Mouse (Mus musculus) Patski (cell line): ENCODE measurements around the gene Zfp688. TPM values are rescaled to one million over a fixed set of nuclear protein-coding genes. Genes with fewer than 3 reads are reported as not detected.

Source experiments
- ATAC-seq: fragments of 100-300 bp; one replicate; pipeline ENCODE4 v1.8.0; 2021
- CTCF ChIA-PET: fragments of 350-600 bp; sonication (Branson Sonifier 250); formaldehyde crosslinking; loops from one replicate; lab custom pipeline; 2022; ENCODE audit warnings: inconsistent platforms; lab: Charles Lee
- POLR2A ChIA-PET: fragments of 350-600 bp; sonication (Branson Sonifier 250); formaldehyde crosslinking; loops from one replicate; lab custom pipeline; 2022; ENCODE audit warnings: antibody characterized with exemption, inconsistent platforms; lab: Charles Lee
- DNase-seq: peaks from one replicate; pipeline ENCODE4 v3.0.0-alpha.2; 2011; ENCODE audit warnings: low read depth, low spot score
- H3K27me3 ChIP-seq: fragments of 371-371 bp; one replicate; pipeline ENCODE4 v1.5.1; 2021
- CTCF ChIP-seq: fragments of 100-300 bp; IDR thresholded peaks from one replicate; pipeline ENCODE4 v1.5.1; 2021
- in situ Hi-C: fragments of 300-500 bp; cut with MboI; formaldehyde crosslinking; loops from 3 replicates; pipeline ENCODE4 v1.11.1; 2018; ENCODE audit warnings: low pct_unique_long_range_greater_than_20kb, mixed read lengths
- polyA plus RNA-seq: library from polyadenylated mRNA; unstranded; gene quantifications from one replicate; pipeline ENCODE4 v1.2.3, GENCODE M21; 2021

The Zfp688 gene
- polyA plus RNA-seq, 1 experiment from 2014 or later: 20.6 TPM

DNA sequence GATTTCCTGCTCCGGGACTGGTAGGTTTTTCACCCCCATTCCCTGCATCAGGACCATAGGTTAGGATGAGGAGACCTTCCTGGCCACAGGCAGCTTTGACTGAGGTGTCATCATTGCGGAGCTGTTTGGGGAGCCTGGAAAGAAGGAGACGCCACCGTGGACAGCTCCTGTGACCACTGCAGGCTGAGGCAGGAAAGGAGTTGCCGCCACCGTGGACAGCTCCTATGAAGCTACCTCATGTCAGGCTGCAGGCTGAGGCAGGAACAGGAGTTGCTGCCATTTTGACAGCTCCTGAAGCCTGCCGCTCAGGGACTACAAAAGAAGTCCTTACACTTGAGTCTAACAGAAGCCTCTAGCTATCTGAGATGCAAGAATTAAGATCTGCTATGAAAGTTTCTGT lies 33.0 kb upstream of the Zfp688 start:
- CTCF ChIA-PET: no interaction called here
- no peak for DNase-seq
- POLR2A ChIA-PET: no interaction called here

DNA sequence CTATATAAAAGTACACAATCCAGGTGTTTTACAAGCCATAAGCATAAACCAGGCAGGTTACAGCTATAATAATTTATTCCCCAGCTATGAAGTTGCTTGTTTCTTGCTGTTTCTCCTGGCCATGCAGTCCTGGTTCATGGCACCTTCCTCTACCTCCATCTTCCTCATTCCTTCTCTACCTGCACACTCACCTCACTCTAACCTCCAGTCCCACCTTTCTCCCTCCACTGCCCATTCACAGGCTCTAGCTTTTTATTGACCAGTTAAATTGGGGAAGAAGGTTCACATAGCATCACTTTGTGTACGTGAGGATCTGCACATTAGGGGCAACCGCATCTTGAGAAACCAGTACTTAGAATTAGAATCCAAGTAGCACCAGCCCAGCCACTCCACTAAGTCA lies 31.2 kb upstream of the Zfp688 start:
- no peak for ATAC-seq
- ChIA-PET CTCF (no interaction called here), POLR2A (interaction anchor here (1.5 kb wide), 1 partner anchor 14 kb away, joined by 4 read pairs; no protein-coding TSS in a partner anchor)
- no peak for DNase-seq
- TF ChIP-seq CTCF: no peak
- in situ Hi-C loops: no loop called here
- H3K27me3 ChIP-seq: no peaks in the 10 kb centered on the region

More for the DNA sequence above, 33.0 kb upstream of the Zfp688 start:
- no peak for TF ChIP-seq CTCF
- in situ Hi-C loops: no loop called here
- no peaks in the 10 kb centered on the region for H3K27me3 ChIP-seq
- no peak for ATAC-seq

DNA sequence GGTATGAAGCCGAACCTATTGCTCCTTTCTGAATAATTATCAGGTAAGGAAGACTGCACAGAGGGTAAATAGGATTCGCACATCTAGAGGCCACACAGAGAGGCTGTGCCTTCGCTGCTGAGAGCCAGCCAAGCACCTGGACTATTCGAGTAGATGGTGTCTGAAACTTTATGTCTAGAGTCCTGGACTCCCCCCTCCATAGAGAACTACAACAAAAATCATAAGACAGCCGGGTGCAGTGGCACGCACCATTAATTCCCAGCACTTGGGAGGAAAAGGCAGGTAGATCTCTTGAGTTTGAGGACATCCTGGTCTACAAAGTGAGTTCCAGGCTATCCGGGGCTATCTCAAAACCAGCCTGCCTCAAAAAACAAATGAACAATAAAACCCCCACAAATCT lies 28.1 kb upstream of the Zfp688 start:
- CTCF ChIA-PET: no interaction called here

DNA sequence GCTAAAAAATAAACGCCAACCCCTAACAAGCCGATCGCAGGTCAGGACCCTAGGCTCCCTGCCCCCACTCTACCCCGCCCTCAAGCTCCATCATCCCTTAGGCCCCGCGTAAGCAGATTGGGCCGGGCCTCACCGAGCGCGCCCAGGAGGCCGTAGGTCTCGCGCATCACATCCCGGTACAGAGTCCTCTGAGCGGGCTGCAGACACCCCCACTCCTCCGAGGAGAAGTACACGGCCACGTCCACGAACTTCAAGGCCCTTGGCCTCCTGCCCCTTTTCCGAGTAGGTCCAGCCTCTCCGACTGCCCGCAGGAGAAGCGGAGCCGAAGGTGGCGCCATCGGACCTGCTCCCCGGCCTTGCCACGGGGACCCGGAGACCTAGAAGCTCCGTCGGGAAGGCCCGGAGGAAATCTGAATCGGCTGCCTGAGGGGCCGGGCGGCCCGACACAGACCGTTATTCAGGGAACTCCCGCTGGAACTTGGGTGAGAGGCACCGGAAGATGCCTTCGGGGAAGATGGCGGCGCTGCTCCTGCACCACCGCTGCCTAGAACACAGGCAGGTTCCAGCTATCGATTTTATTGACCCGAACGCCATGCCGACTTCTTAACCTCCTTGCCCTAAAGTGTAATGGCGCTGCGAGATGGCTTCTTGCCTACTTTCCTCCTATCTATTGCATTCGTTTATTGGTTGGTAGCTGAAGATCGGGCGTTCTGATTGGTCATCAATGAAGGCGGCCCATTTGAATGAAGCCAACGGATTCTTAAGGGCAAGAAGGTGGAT lies 26.8 kb upstream of the Zfp688 start, which contains the start of gene Zfp689:
TSS of gene Zfp689 (minus strand) at position 638 of the 780 bp plus-strand sequence.
- no peaks in the 10 kb centered on the region for H3K27me3 ChIP-seq
- ChIA-PET CTCF (no interaction called here), POLR2A (interaction anchor here (0.6 to 1.9 kb wide), 5 partner anchors 11 to 28 kb away, joined by 3 to 9 read pairs (median 4); partner anchors contain the start of genes Prr14 and Zfp688)
- ATAC-seq (peak; percentile 50), DNase-seq (peak; percentile 87)
- TF ChIP-seq CTCF: no peak
- in situ Hi-C loops: no loop called here

More for the DNA sequence above, 28.1 kb upstream of the Zfp688 start:
- POLR2A ChIA-PET: no interaction called here
- no peaks in the 10 kb centered on the region for H3K27me3 ChIP-seq
- in situ Hi-C loops: no loop called here
- DNase-seq (no peak), ATAC-seq (no peak)
- TF ChIP-seq CTCF: no peak

DNA sequence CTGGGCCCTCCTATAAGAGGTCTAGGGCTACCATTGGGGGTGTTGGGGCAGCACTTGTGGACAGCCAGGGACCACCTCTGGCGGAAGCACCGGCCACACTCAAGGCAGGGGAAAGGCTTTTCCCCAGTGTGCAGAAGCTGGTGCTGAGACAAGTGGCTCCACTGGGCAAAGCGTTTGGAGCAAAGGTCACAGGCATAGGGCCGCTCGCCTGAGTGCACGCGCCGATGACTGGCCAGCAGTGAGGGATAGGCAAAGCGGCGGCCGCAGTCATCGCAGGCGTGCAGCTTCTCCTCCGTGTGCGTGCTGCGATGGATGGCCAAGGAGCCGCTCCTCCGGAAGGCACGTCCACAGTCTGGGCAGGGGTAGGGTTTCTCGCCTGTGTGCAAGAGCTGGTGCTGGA lies 22.1 kb upstream of the Zfp688 start:
- TF ChIP-seq CTCF: no peak
- POLR2A ChIA-PET: no interaction called here
- no peak for DNase-seq
- H3K27me3 ChIP-seq: no peaks in the 10 kb centered on the region
- in situ Hi-C loops: no loop called here
- CTCF ChIA-PET: no interaction called here
- ATAC-seq: no peak

DNA sequence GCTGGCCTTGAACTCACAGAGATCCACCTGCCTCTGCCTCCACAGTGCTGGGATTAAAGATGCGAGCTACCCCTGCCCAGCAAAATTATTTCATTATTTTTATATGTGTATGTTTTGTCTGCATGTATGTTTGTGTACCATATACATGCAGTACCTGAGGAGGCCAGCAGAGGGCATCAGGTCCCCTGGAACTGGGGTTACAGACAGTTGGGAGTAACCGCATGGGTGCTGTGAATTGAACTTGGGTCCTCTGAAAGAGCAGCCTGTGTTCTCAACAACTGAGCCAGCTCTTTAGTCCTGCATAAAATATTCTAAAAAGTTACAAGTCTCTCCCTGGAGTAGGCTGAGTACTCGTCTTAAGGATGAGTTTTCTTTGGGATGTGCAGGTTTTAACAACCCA lies 15.9 kb upstream of the Zfp688 start:
- H3K27me3 ChIP-seq: peaks cover 1% of the 10 kb centered on the region
- POLR2A ChIA-PET: no interaction called here
- ATAC-seq (no peak), DNase-seq (no peak)
- in situ Hi-C loops: no loop called here
- CTCF ChIA-PET: no interaction called here
- TF ChIP-seq CTCF: no peak

DNA sequence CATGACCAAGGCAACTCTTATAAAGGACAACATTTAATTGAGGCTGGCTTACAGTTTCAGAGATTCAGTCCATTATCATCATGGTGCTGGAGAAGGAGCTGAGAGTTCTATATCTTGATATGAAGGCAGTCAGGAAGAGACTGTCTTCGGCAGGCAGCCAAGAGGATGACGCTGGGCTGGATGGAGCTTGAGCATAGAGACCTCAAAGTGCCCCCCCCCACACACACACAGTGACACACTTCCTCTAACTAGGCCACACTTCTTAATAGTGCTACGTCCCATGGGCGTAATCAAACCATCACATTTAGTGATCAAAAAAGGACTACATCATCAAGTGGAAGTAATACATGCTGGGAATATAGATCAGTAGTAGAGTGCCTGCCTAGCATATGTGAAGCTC lies 13.3 kb upstream of the Zfp688 start:
- no peak for TF ChIP-seq CTCF
- ATAC-seq: no peak
- POLR2A ChIA-PET: no interaction called here
- CTCF ChIA-PET: no interaction called here
- no peak for DNase-seq
- peaks cover 16% of the 10 kb centered on the region for H3K27me3 ChIP-seq
- in situ Hi-C loops: no loop called here

DNA sequence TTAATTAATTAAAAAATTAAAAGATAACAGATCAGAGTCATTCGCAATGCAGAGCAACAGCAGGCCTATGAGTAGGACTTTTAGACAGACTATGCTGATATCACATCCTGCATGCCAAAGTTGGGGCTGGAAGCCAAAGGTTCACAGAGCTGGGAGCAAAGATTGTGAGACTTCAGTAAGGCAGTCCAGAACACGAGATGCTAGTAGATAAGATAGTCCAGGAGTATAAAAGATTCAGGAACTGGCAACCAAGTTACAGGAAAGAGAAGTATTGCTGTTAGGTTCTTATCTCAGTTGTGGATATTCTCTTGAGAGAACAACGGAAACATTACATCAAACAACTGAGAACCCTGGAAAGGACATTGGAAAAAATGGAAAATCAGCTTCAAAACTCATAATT lies 4.5 kb upstream of the Zfp688 start:
- in situ Hi-C loops: no loop called here
- TF ChIP-seq CTCF: no peak
- DNase-seq (no peak), ATAC-seq (no peak)
- H3K27me3 ChIP-seq: peaks cover under 1% of the 10 kb centered on the region
- ChIA-PET CTCF (interaction anchor here (1.2 kb wide), 1 partner anchor 34 kb away, joined by 3 read pairs; no protein-coding TSS in a partner anchor), POLR2A (interaction anchor here (0.7 kb wide), 1 partner anchor 23 kb away, joined by 3 read pairs; the partner anchor contains the start of gene Zfp689)

DNA sequence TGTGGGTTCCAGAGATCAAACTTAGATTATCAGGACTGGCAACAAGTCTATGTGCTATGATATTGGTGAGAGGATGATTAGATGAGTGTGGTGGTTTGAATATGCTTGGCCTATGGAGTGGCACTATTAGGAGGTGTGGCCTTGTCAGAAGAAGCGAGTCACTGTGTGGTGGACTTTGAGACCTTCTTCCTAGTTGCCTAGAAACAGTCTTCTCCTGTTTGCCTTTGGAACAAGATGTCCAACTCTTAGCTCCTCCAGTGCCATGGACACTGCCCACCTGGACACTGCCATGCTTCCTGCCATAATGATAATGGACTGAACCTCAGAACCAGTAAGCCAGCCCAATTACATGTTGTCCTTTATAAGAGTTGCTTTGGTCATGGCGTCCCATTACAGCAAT lies 4.0 kb upstream of the Zfp688 start:
- ChIA-PET CTCF (interaction anchor here (1.2 kb wide), 1 partner anchor 34 kb away, joined by 3 read pairs; no protein-coding TSS in a partner anchor), POLR2A (interaction anchor here (0.7 kb wide), 1 partner anchor 23 kb away, joined by 3 read pairs; the partner anchor contains the start of gene Zfp689)
- TF ChIP-seq CTCF: no peak
- DNase-seq (no peak), ATAC-seq (no peak)
- no peaks in the 10 kb centered on the region for H3K27me3 ChIP-seq
- in situ Hi-C loops: no loop called here

DNA sequence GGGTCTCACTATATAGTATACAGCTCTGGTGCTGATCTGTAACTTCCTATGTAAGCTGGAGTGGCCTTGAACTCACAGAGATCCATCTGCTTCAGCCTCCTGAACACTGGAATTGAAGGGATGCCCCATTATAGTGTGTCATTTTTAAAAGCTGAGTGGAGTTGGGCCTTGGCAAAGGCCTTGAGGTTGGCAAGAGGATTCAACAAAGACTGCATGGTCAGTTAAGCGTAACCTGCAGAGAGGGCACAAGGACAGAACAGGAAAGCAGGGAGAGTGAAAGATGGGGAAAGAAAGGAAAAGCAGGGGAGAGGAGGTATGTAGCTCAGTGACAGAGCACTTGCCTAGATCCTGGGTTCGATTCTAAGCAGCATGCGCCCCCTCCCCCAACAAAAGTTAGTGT lies 3.4 kb upstream of the Zfp688 start:
- TF ChIP-seq CTCF: no peak
- ChIA-PET POLR2A (interaction anchor here (1.6 kb wide), 1 partner anchor 23 kb away, joined by 4 read pairs; no protein-coding TSS in a partner anchor), CTCF (interaction anchor here (1.2 kb wide), 1 partner anchor 35 kb away, joined by 3 read pairs; no protein-coding TSS in a partner anchor)
- no peak for DNase-seq
- ATAC-seq: no peak
- in situ Hi-C loops: no loop called here
- no peaks in the 10 kb centered on the region for H3K27me3 ChIP-seq

DNA sequence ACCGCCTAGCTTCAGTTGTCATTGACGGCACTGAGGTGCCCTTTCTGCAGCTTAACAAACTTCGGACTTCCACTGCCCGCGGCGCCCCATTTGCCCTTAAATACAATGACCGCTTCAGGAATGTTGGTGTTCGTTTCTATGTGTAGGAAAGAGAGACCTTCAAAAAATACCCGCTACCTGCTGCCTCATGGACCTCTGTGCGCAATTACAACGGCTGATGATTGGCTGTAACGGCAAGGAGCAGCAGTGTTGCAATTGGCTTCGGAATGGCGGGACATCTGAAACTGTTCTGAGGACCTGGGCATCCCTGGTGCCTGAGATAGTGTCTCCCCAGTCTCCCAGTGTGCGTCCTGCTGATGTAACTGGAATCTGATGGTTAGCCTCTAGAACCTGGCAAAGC lies 379 bp upstream of the Zfp688 start:
- CTCF ChIA-PET: no interaction called here
- DNase-seq (no peak), ATAC-seq (peak; percentile 21)
- in situ Hi-C loops: no loop called here
- POLR2A ChIA-PET: interaction anchor here (1.0 kb wide), 1 partner anchor 26 kb away, joined by 3 read pairs; the partner anchor contains the start of gene Zfp689
- no peaks in the 10 kb centered on the region for H3K27me3 ChIP-seq
- TF ChIP-seq CTCF: no peak
